Mouse (Mus musculus): Measurements from ENCODE around the gene Rps16. TPM values are rescaled to one million over a fixed set of nuclear protein-coding genes. Genes with fewer than 3 reads are reported as not detected.
A peak's percentile ranks its signal among the peaks of the same experiment; 100 is the strongest.

Rps16 gene
- polyA plus RNA-seq, 1 experiment from 2014 or later: 746 TPM

DNA sequence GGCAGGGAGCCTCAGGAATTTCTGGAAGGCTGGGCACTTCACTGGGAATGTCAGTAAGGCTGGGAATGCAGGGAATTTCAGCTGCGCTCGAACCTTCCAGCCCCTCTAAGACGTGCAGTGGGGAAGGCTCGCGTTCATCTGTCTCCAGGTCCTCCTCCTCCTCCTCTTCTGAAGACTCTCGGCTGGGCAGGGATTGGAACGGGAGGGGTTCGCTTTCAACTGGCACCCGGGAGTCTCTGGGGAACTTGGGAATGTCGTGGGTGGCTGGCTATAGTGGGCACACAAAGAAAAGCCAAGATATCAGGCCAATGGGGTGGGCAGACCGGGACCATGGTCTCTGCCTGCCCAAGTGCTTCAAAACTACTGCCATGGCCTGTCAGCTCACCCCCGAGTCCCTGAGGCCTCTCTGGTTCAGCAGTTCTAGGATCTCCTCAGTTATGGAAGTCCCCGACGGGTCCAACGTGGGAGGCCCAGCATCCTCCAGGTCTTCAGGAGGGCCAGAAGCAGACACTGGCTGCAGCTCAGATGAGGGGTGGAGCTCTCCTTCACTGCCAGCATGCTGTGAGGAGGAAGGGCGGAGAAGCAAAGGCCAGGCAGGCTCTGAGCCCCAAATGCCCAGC is 12.1 kb downstream of the Rps16 start:
- H3K36me3 ChIP-seq (ENCODE audit: control insufficient read depth, insufficient read depth, low read length): peaks cover 21% of the 10 kb centered on the region

DNA sequence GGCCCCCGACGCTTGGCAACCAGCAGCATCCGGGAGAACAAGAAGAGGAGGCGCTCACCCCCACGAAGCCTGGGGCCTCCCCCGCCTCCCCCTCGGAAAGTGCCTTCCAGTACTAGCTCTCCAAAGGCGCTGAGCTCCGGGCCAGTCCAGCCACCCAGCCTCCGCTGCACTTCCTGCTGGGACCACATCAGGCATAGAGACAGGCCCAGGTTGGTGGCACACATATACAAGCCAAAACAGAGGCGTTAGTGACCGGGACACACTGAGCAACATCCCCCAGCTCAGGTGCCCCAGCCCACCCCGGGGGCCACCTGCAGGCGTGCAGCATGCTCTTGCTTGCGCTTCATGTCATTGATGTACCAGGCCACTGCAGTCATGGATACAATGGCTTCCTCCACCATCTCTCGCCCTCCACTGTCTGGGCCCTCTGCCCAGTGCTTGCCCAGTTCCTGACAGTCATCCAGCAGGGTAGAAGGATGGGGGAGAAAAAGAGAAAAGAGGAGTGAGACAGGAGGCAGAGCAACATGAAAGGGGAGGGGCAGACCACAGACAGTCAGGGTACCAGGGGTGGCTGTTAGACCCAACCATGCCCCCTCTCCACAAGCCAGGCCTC is 17.3 kb downstream of the Rps16 start:
- H3K9me3 ChIP-seq (ENCODE audit: control insufficient read depth, low read length): no peaks in the 10 kb centered on the region
- no peak overlapping the region for H3K4me2 ChIP-seq (replicated peaks; ENCODE audit: low read depth, low read length)
- H3K4me1 ChIP-seq (replicated peaks; ENCODE audit: control insufficient read depth, insufficient read depth, low read length): no peaks in the 10 kb centered on the region
- H3K27ac ChIP-seq (ENCODE audit: low read depth, low read length): no peak overlapping the region
- H3K4me3 ChIP-seq (ENCODE audit: low read depth, low read length): no peak overlapping the region
- no peak for DNase-seq (ENCODE audit: low spot score)
- ATAC-seq (ENCODE audit: low FRiP score): no peak
- WGBS: 92% methylated on average over 16 of the region's 16 CpGs
- H3K36me3 ChIP-seq (ENCODE audit: control insufficient read depth, insufficient read depth, low read length): peaks cover 10% of the 10 kb centered on the region
- no peaks in the 10 kb centered on the region for H3K27me3 ChIP-seq (ENCODE audit: control insufficient read depth, insufficient read depth, low read length)
- no peak overlapping the region for H3K9ac ChIP-seq (ENCODE audit: low read depth, low read length)

More for the DNA sequence above, 12.1 kb downstream of the Rps16 start:
- Histone ChIP-seq H3K4me1 (replicated peaks; ENCODE audit: control insufficient read depth, insufficient read depth, low read length) (no peaks in the 10 kb centered on the region), H3K4me3 (ENCODE audit: low read depth, low read length) (no peak overlapping the region), H3K9me3 (ENCODE audit: control insufficient read depth, low read length) (no peaks in the 10 kb centered on the region), H3K27ac (ENCODE audit: low read depth, low read length) (no peak overlapping the region), H3K9ac (ENCODE audit: low read depth, low read length) (no peak overlapping the region), H3K27me3 (ENCODE audit: control insufficient read depth, insufficient read depth, low read length) (no peaks in the 10 kb centered on the region), H3K4me2 (replicated peaks; ENCODE audit: low read depth, low read length) (no peak overlapping the region)
- WGBS: 87% methylated on average over 16 of the region's 16 CpGs
- DNase-seq (ENCODE audit: low spot score): no peak
- no peak for ATAC-seq (ENCODE audit: low FRiP score)

DNA sequence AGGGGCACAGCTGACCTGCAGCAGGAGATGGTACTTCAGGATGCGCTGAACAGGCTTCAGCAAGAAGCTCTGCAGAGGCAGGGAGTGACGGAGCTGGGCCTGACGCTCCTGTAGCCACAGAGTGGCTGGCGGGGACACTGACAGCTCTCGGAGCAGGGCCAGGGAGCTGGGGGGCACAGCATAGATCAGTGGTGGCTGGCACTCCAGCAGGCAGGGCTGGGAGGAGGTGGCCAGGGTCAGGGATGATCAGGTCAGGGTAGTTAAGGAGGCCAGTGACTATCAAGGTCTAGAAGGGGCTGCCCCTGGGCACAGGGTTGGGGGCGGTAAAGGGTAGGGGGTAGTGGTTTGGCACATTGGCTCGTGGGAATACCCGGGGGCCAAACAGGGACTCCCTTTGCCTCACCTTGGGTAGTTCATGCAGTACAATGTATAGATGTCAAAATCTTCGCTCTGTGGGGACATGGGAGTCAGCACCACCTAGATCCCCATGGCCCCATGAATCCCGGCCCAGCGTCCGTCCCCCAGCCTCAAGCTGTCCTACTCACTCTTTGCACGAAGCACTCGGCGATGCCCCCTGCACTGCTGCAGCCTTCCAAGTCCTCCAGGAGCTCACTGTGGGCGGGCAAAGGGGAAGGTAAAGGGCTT is 17.9 kb downstream of the Rps16 start:
- Histone ChIP-seq H3K27ac (ENCODE audit: low read depth, low read length) (no peak overlapping the region), H3K4me1 (replicated peaks; ENCODE audit: control insufficient read depth, insufficient read depth, low read length) (no peaks in the 10 kb centered on the region), H3K9ac (ENCODE audit: low read depth, low read length) (no peak overlapping the region), H3K4me2 (replicated peaks; ENCODE audit: low read depth, low read length) (no peak overlapping the region), H3K4me3 (ENCODE audit: low read depth, low read length) (no peak overlapping the region), H3K27me3 (ENCODE audit: control insufficient read depth, insufficient read depth, low read length) (no peaks in the 10 kb centered on the region), H3K36me3 (ENCODE audit: control insufficient read depth, insufficient read depth, low read length) (peaks cover 10% of the 10 kb centered on the region; the same call in 1 of the 2 replicates), H3K9me3 (ENCODE audit: control insufficient read depth, low read length) (no peaks in the 10 kb centered on the region)
- 94% methylated on average over 16 of the region's 16 CpGs for WGBS
- ATAC-seq (ENCODE audit: low FRiP score) (no peak), DNase-seq (ENCODE audit: low spot score) (no peak)

GRCm38 (mm10) chr7:28370051-28370450 is 19.6 kb downstream of the Rps16 start:
- DNase-seq (ENCODE audit: low spot score): no peak
- Histone ChIP-seq H3K4me1 (replicated peaks; ENCODE audit: control insufficient read depth, insufficient read depth, low read length) (no peaks in the 10 kb centered on the region), H3K36me3 (ENCODE audit: control insufficient read depth, insufficient read depth, low read length) (peaks cover 7% of the 10 kb centered on the region; the same call in 1 of the 2 replicates), H3K9ac (ENCODE audit: low read depth, low read length) (peak overlapping the region; percentile 17; the same call in 1 of the 2 replicates), H3K27ac (ENCODE audit: low read depth, low read length) (no peak overlapping the region), H3K4me3 (ENCODE audit: low read depth, low read length) (peak overlapping the region; percentile 90), H3K4me2 (replicated peaks; ENCODE audit: low read depth, low read length) (peak overlapping the region; percentile 89; the same call in 1 of the 2 replicates), H3K9me3 (ENCODE audit: control insufficient read depth, low read length) (no peaks in the 10 kb centered on the region), H3K27me3 (ENCODE audit: control insufficient read depth, insufficient read depth, low read length) (no peaks in the 10 kb centered on the region)
- WGBS: 93% methylated on average over 14 of the region's 14 CpGs
- no peak for ATAC-seq (ENCODE audit: low FRiP score)

GRCm38 (mm10) chr7:28370977-28371513 is 20.6 kb downstream of the Rps16 start:
- H3K4me1 ChIP-seq (replicated peaks; ENCODE audit: control insufficient read depth, insufficient read depth, low read length): no peaks in the 10 kb centered on the region
- no peaks in the 10 kb centered on the region for H3K9me3 ChIP-seq (ENCODE audit: control insufficient read depth, low read length)
- WGBS: 15% methylated on average over 11 of the region's 11 CpGs
- DNase-seq (ENCODE audit: low spot score) (no peak), ATAC-seq (ENCODE audit: low FRiP score) (no peak)
- peaks cover 7% of the 10 kb centered on the region; the same call in 1 of the 2 replicates for H3K36me3 ChIP-seq (ENCODE audit: control insufficient read depth, insufficient read depth, low read length)
- peak overlapping the region; percentile 93 for H3K27ac ChIP-seq (ENCODE audit: low read depth, low read length)
- peak overlapping the region; percentile 90 for H3K4me3 ChIP-seq (ENCODE audit: low read depth, low read length)
- H3K27me3 ChIP-seq (ENCODE audit: control insufficient read depth, insufficient read depth, low read length): no peaks in the 10 kb centered on the region
- H3K9ac ChIP-seq (ENCODE audit: low read depth, low read length): peak overlapping the region; percentile 91
- H3K4me2 ChIP-seq (replicated peaks; ENCODE audit: low read depth, low read length): peak overlapping the region; percentile 89

- Histone ChIP-seq H3K9me3 (ENCODE audit: control insufficient read depth, low read length) (no peaks in the 10 kb centered on the region), H3K4me2 (replicated peaks; ENCODE audit: low read depth, low read length) (peak overlapping the region; percentile 89), H3K27me3 (ENCODE audit: control insufficient read depth, insufficient read depth, low read length) (no peaks in the 10 kb centered on the region), H3K36me3 (ENCODE audit: control insufficient read depth, insufficient read depth, low read length) (peaks cover 7% of the 10 kb centered on the region; the same call in 1 of the 2 replicates), H3K27ac (ENCODE audit: low read depth, low read length) (peak overlapping the region; percentile 93), H3K9ac (ENCODE audit: low read depth, low read length) (peak overlapping the region; percentile 91), H3K4me3 (ENCODE audit: low read depth, low read length) (peak overlapping the region; percentile 90), H3K4me1 (replicated peaks; ENCODE audit: control insufficient read depth, insufficient read depth, low read length) (no peaks in the 10 kb centered on the region)
- ATAC-seq (ENCODE audit: low FRiP score): peak; percentile 18
- peak; percentile 66 for DNase-seq (ENCODE audit: low spot score)
- under 1% methylated on average over 39 of the region's 43 CpGs for WGBS
These were observed 21.1 kb downstream of the Rps16 start for GRCm38 (mm10) chr7:28371514-28371989.

GRCm38 (mm10) chr7:28372251-28373108 is 22.0 kb downstream of the Rps16 start, which contains the start of gene Plekhg2:
Gene Plekhg2, minus strand, starts transcription at chr7:28372599.
- peaks cover 7% of the 10 kb centered on the region; the same call in 1 of the 2 replicates for H3K36me3 ChIP-seq (ENCODE audit: control insufficient read depth, insufficient read depth, low read length)
- no peaks in the 10 kb centered on the region for H3K27me3 ChIP-seq (ENCODE audit: control insufficient read depth, insufficient read depth, low read length)
- H3K9me3 ChIP-seq (ENCODE audit: control insufficient read depth, low read length): no peaks in the 10 kb centered on the region
- H3K4me3 ChIP-seq (ENCODE audit: low read depth, low read length): peak within 1 kb of the TSS; percentile 90
- H3K4me1 ChIP-seq (replicated peaks; ENCODE audit: control insufficient read depth, insufficient read depth, low read length): no peaks in the 10 kb centered on the region
- H3K9ac ChIP-seq (ENCODE audit: low read depth, low read length): peak within 1 kb of the TSS; percentile 91
- under 1% methylated on average over 63 of the region's 66 CpGs for WGBS
- peak within 1 kb of the TSS; percentile 89 for H3K4me2 ChIP-seq (replicated peaks; ENCODE audit: low read depth, low read length)
- peak within 1 kb of the TSS; percentile 93 for H3K27ac ChIP-seq (ENCODE audit: low read depth, low read length)
- peak; percentile 98 for DNase-seq (ENCODE audit: low spot score)
- ATAC-seq (ENCODE audit: low FRiP score): peak; percentile 82

GRCm38 (mm10) chr7:28373131-28373581 is 22.7 kb downstream of the Rps16 start:
- WGBS: 1% methylated on average over 9 of the region's 9 CpGs
- Histone ChIP-seq H3K27ac (ENCODE audit: low read depth, low read length) (peak overlapping the region; percentile 93), H3K9ac (ENCODE audit: low read depth, low read length) (peak overlapping the region; percentile 42; the same call in 1 of the 2 replicates), H3K4me2 (replicated peaks; ENCODE audit: low read depth, low read length) (peak overlapping the region; percentile 25; the same call in 1 of the 2 replicates), H3K27me3 (ENCODE audit: control insufficient read depth, insufficient read depth, low read length) (no peaks in the 10 kb centered on the region), H3K9me3 (ENCODE audit: control insufficient read depth, low read length) (no peaks in the 10 kb centered on the region), H3K36me3 (ENCODE audit: control insufficient read depth, insufficient read depth, low read length) (0 out of 2 replicates have a peak, but pooled peaks cover 4% of the 10 kb centered on the region), H3K4me3 (ENCODE audit: low read depth, low read length) (peak overlapping the region; percentile 90), H3K4me1 (replicated peaks; ENCODE audit: control insufficient read depth, insufficient read depth, low read length) (no peaks in the 10 kb centered on the region)
- DNase-seq (ENCODE audit: low spot score) (peak; percentile 90), ATAC-seq (ENCODE audit: low FRiP score) (peak; percentile 18; the same call in 1 of the 2 replicates)
